Mouse (Mus musculus): ENCODE results near the gene Klk1.

GRCm38 (mm10) chr7:44240712-44241111, 15.6 kb downstream of the Klk1 start:
- TF ChIP-seq HCFC1 (IDR thresholded peaks at IDR 0.05; ENCODE audit: borderline replicate concordance, insufficient read depth, low read length) (no peak), ZC3H11A (IDR thresholded peaks at IDR 0.05; ENCODE audit: borderline replicate concordance, low read depth, low read length) (no peak), ZNF384 (IDR thresholded peaks at IDR 0.05; ENCODE audit: low read depth, low read length) (no peak)

All from ES-E14 (cell line).